Mouse (Mus musculus): Measurements from ENCODE around the gene Trim7.
"Not testable (repeated sequence)": the region's sequence is repeated elsewhere in the genome, so short reads cannot be mapped to it uniquely, and the experiment has no call there.

The Trim7 gene

GRCm38 (mm10) chr11:48852624-48853473 is 26.9 kb downstream of the Trim7 start:
- no peak for DNase-seq

- DNase-seq: peak; percentile 94
Observed at GRCm38 (mm10) chr11:48853474-48854180, 27.7 kb downstream of the Trim7 start.

GRCm38 (mm10) chr11:48859014-48859413 is 33.1 kb downstream of the Trim7 start:
- peak; percentile 39 for DNase-seq

GRCm38 (mm10) chr11:48862784-48863319 is 36.9 kb downstream of the Trim7 start:
- no peak for DNase-seq

GRCm38 (mm10) chr11:48863808-48864207 is 37.9 kb downstream of the Trim7 start:
- no peak for DNase-seq

GRCm38 (mm10) chr11:48866481-48866880 is 40.5 kb downstream of the Trim7 start:
- no peak for DNase-seq

- DNase-seq: peak; percentile 41
Observed at GRCm38 (mm10) chr11:48869380-48870110, 43.6 kb downstream of the Trim7 start.

- no peak for DNase-seq
Observed at GRCm38 (mm10) chr11:48870781-48871180, 44.8 kb downstream of the Trim7 start.

- peak; percentile 81 for DNase-seq
Observed at GRCm38 (mm10) chr11:48871201-48871772, 45.3 kb downstream of the Trim7 start, which contains the start of gene Irgm1. Gene Irgm1, minus strand, starts transcription at chr11:48871683.

GRCm38 (mm10) chr11:48871817-48872541 is 46.0 kb downstream of the Trim7 start:
- peak; percentile 63 for DNase-seq

- no peak for DNase-seq
Observed at GRCm38 (mm10) chr11:48872695-48873300, 46.9 kb downstream of the Trim7 start.

GRCm38 (mm10) chr11:48873591-48874290 is 47.8 kb downstream of the Trim7 start:
- DNase-seq: peak; percentile 23

- peak; percentile 38 for DNase-seq
Observed at GRCm38 (mm10) chr11:48874465-48874864, 48.5 kb downstream of the Trim7 start.

- DNase-seq: not testable (repeated sequence)
Observed at GRCm38 (mm10) chr11:48875343-48875837, 49.5 kb downstream of the Trim7 start.

- DNase-seq: no peak
Observed at GRCm38 (mm10) chr11:48876680-48877079, 50.7 kb downstream of the Trim7 start.

GRCm38 (mm10) chr11:48898812-48899431 is 73.0 kb downstream of the Trim7 start:
- no peak for DNase-seq

- not testable (repeated sequence) for DNase-seq
Observed at GRCm38 (mm10) chr11:48900654-48901566, 75.0 kb downstream of the Trim7 start.

- DNase-seq: not testable (repeated sequence)
Observed at GRCm38 (mm10) chr11:48901567-48901930, 75.6 kb downstream of the Trim7 start.
